Mouse (Mus musculus) midbrain, embryonic 14.5 days (tissue): ENCODE measurements around the gene Nek6. TPM values are rescaled to one million over a fixed set of nuclear protein-coding genes. Genes with fewer than 3 reads are reported as not detected.

Source experiments
- ATAC-seq: fragments of 200-750 bp; cut with Nextera tagmentation; 2 replicates; pipeline ENCODE4 v1.8.0; 2017; ENCODE audit warnings: moderate number of reproducible peaks, moderate library complexity; ENCODE audit not compliant: low FRiP score, low TSS enrichment
- DNase-seq: peaks from one replicate; pipeline ENCODE4 v3.0.0-alpha.2; 2015
- H3K27ac ChIP-seq: fragments of 300-500 bp; sonication (generic); replicated peaks from 2 replicates; pipeline ENCODE4 v1.5.1; 2014; ENCODE audit warnings: mild to moderate bottlenecking, low read depth, low read length, moderate library complexity
- H3K27me3 ChIP-seq: fragments of 300-500 bp; sonication (generic); 2 replicates; pipeline ENCODE4 v1.6.1; 2014; ENCODE audit warnings: low read length, control low read depth, mixed read lengths; ENCODE audit not compliant: control insufficient read depth, insufficient read depth
- H3K36me3 ChIP-seq: fragments of 300-500 bp; sonication (generic); 2 replicates; pipeline ENCODE4 v1.6.1; 2014; ENCODE audit warnings: low read length, control low read depth; ENCODE audit not compliant: control insufficient read depth, insufficient read depth
- H3K4me1 ChIP-seq: fragments of 300-500 bp; sonication (generic); 2 replicates; pipeline ENCODE4 v1.6.1; 2014; ENCODE audit warnings: mild to moderate bottlenecking, antibody characterized with exemption, low read length, control low read depth; ENCODE audit not compliant: control insufficient read depth, insufficient read depth
- H3K4me2 ChIP-seq: fragments of 300-500 bp; sonication (generic); 2 replicates; pipeline ENCODE4 v1.6.1; 2014; ENCODE audit warnings: mild to moderate bottlenecking, low read length, moderate library complexity
- H3K4me3 ChIP-seq: fragments of 300-500 bp; sonication (generic); replicated peaks from 2 replicates; pipeline ENCODE4 v1.5.1; 2014; ENCODE audit warnings: low read depth, low read length
- H3K9ac ChIP-seq: fragments of 300-500 bp; sonication (generic); replicated peaks from 2 replicates; pipeline ENCODE4 v1.6.1; 2014; ENCODE audit warnings: mild to moderate bottlenecking, low read length, moderate library complexity
- H3K9me3 ChIP-seq: fragments of 300-500 bp; sonication (generic); 2 replicates; pipeline ENCODE4 v1.6.1; 2016; ENCODE audit warnings: low read length, control low read depth, mixed read lengths; ENCODE audit not compliant: control insufficient read depth
- WGBS: fragments of 180-500 bp; shearing (Covaris S2); extraction: QIAGEN DNeasy Blood & Tissue Kit; methylation state at CpG from one replicate; pipeline ENCODE4 v1.1.7; 2014; 5-methylcytosine and 5-hydroxymethylcytosine counted together
- polyA plus RNA-seq: library from polyadenylated mRNA; unstranded; fragments of >200 nt; fragmentation: Nextera tagmentation; extraction: Ambion mirVana; gene quantifications from 2 replicates; pipeline ENCODE4 v1.2.1, GENCODE M21; 2014

Gene Nek6
- polyA plus RNA-seq, 1 experiment from 2014 or later = 62.3 TPM

DNA sequence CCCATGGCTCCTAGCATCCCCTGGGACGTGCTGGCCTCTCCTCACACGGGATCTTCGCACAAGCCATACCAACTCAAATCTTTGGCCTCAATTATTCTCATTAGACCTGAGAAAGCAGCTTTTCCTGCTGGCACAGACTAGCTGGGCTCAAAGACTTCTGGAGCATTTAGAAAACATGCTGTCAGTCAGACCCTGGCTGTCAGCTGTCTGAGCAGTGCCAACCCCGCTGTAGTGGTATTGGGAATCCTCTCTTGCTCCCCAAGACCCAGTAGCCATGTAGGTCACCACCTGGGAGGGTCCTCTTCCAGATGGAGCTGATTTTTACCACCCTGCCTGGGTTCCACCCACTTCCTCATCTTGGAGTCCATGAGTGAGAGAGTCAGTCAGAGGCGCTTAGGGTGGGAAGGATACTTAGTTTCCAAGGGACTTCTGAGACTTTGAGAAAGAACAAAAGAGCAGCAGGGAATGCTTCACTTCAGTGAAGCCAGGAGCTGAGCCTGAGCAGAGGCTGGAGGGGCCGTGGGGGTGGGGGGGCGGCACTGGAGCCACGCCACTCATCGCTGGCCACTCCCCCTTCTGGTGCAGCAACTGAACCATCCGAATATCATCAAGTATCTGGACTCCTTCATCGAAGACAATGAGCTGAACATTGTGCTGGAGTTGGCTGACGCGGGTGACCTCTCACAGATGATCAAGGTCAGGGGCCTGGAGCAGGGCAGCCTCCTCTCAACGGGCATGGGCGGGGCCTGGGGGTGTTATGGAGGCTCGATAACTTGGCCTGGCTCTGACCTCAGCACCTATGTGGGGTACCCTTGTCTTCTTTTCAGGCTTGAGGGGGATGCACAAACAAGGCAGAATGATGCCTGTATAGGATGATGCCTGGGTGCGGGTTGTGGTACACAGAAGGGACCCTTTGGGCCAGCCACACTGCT is 49.1 kb downstream of the Nek6 start:
- DNase-seq (no peak), ATAC-seq (0 out of 2 replicates have a peak, but pooled peaks have one; percentile 11)
- H3K27me3 ChIP-seq = no peaks in the 10 kb centered on the region
- H3K36me3 ChIP-seq = 0 out of 2 replicates have a peak, but pooled peaks cover 5% of the 10 kb centered on the region
- no peak overlapping the region for H3K27ac ChIP-seq
- H3K9me3 ChIP-seq = no peaks in the 10 kb centered on the region
- H3K9ac ChIP-seq = no peak overlapping the region
- 0 out of 2 replicates have a peak, but pooled peaks cover 6% of the 10 kb centered on the region for H3K4me1 ChIP-seq
- H3K4me2 ChIP-seq = no peak overlapping the region
- 28% methylated on average over 17 of the region's 17 CpGs for WGBS
- H3K4me3 ChIP-seq = no peak overlapping the region

GRCm38 (mm10) chr2:38562596-38562995 is 51.2 kb downstream of the Nek6 start:
- Histone ChIP-seq H3K9me3 (no peaks in the 10 kb centered on the region), H3K27me3 (no peaks in the 10 kb centered on the region), H3K9ac (no peak overlapping the region), H3K4me1 (0 out of 2 replicates have a peak, but pooled peaks cover 6% of the 10 kb centered on the region), H3K4me2 (no peak overlapping the region), H3K36me3 (0 out of 2 replicates have a peak, but pooled peaks cover 5% of the 10 kb centered on the region), H3K4me3 (no peak overlapping the region), H3K27ac (no peak overlapping the region)
- no peak for DNase-seq
- WGBS = 94% methylated on average over 4 of the region's 4 CpGs
- ATAC-seq = no peak

- Histone ChIP-seq H3K9me3 (no peaks in the 10 kb centered on the region), H3K4me3 (no peak overlapping the region), H3K4me1 (peaks cover 8% of the 10 kb centered on the region; the same call in 1 of the 2 replicates), H3K4me2 (no peak overlapping the region), H3K27ac (peak overlapping the region; percentile 57), H3K27me3 (no peaks in the 10 kb centered on the region), H3K9ac (no peak overlapping the region), H3K36me3 (peaks cover 17% of the 10 kb centered on the region; the same call in 1 of the 2 replicates)
- ATAC-seq (peak; percentile 41; the same call in 1 of the 2 replicates), DNase-seq (peak; percentile 62)
- WGBS = 54% methylated on average over 23 of the region's 23 CpGs
These were observed 60.6 kb downstream of the Nek6 start for GRCm38 (mm10) chr2:38571971-38572601.

DNA sequence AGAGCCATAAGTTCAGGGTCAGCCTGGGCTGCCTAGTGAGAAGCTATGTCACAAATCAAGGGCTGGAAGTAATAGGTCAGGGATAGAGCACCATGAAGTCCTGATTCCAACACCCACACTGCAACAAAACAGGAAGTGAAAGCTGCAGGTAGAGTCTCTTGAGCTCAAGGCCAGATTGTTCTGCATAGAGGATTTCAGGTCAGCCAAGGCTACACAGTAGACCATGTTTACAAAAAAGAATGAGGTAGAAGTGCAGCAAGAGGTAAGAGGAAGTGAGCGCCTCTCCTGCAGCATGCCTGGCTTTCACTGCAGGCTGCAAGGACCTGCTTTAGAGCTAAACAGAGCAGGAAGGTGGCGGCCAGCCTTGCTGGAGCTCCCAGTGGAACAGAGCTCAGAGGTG is 63.3 kb downstream of the Nek6 start:
- Histone ChIP-seq H3K27ac (no peak overlapping the region), H3K4me1 (peaks cover 21% of the 10 kb centered on the region), H3K9me3 (no peaks in the 10 kb centered on the region), H3K4me2 (no peak overlapping the region), H3K36me3 (0 out of 2 replicates have a peak, but pooled peaks cover 9% of the 10 kb centered on the region), H3K4me3 (no peak overlapping the region), H3K27me3 (no peaks in the 10 kb centered on the region), H3K9ac (no peak overlapping the region)
- ATAC-seq (no peak), DNase-seq (no peak)
- 94% methylated on average over 2 of the region's 2 CpGs for WGBS

- Histone ChIP-seq H3K4me3 (no peak overlapping the region), H3K9me3 (no peaks in the 10 kb centered on the region), H3K27me3 (no peaks in the 10 kb centered on the region), H3K27ac (peak overlapping the region; percentile 62), H3K9ac (no peak overlapping the region), H3K4me1 (peaks cover 25% of the 10 kb centered on the region), H3K4me2 (no peak overlapping the region), H3K36me3 (no peaks in the 10 kb centered on the region)
- no peak for ATAC-seq
- DNase-seq = peak; percentile 56
- 59% methylated on average over 13 of the region's 13 CpGs for WGBS
These were observed 67.4 kb downstream of the Nek6 start for GRCm38 (mm10) chr2:38578602-38579521.

- Histone ChIP-seq H3K36me3 (no peaks in the 10 kb centered on the region), H3K4me2 (no peak overlapping the region), H3K27me3 (no peaks in the 10 kb centered on the region), H3K4me1 (peaks cover 32% of the 10 kb centered on the region), H3K27ac (peak overlapping the region; percentile 62), H3K9me3 (no peaks in the 10 kb centered on the region), H3K9ac (no peak overlapping the region), H3K4me3 (no peak overlapping the region)
- WGBS = 50% methylated on average over 1 of the region's 1 CpGs
- no peak for DNase-seq
- ATAC-seq = no peak
These were observed 68.1 kb downstream of the Nek6 start for GRCm38 (mm10) chr2:38579528-38579927.

GRCm38 (mm10) chr2:38583982-38584381 is 72.5 kb downstream of the Nek6 start:
- ATAC-seq (no peak), DNase-seq (peak; percentile 39)
- no peak overlapping the region for H3K9ac ChIP-seq
- 64% methylated on average over 2 of the region's 2 CpGs for WGBS
- H3K36me3 ChIP-seq = peaks cover 18% of the 10 kb centered on the region; the same call in 1 of the 2 replicates
- peaks cover 43% of the 10 kb centered on the region for H3K4me1 ChIP-seq
- peak overlapping the region; percentile 82 for H3K27ac ChIP-seq
- H3K9me3 ChIP-seq = no peaks in the 10 kb centered on the region
- H3K27me3 ChIP-seq = no peaks in the 10 kb centered on the region
- H3K4me2 ChIP-seq = no peak overlapping the region
- H3K4me3 ChIP-seq = no peak overlapping the region
